Mouse (Mus musculus): ENCODE measurements around the gene Zfyve27. TPM values are rescaled to one million over a fixed set of nuclear protein-coding genes. Genes with fewer than 3 reads are reported as not detected.

Gene Zfyve27
- total and polyA plus RNA-seq, 2 experiments from 2014 or later, result 48.8 to 83.9 TPM

GRCm38 (mm10) chr19:42147769-42148568, 15.8 kb upstream of the Zfyve27 start:
- Histone ChIP-seq H3K4me2 (ENCODE audit: low read depth, low read length, poor library complexity, severe bottlenecking) (peak overlapping the region; percentile 82), H3K4me1 (ENCODE audit: insufficient read depth, low read length) (no peaks in the 10 kb centered on the region), H3K27me3 (ENCODE audit: insufficient read depth, low read length) (peaks cover 4% of the 10 kb centered on the region; the same call in 1 of the 2 replicates), H3K9me3 (ENCODE audit: low read length) (no peaks in the 10 kb centered on the region), H3K9ac (replicated peaks; ENCODE audit: low read length, poor library complexity, severe bottlenecking) (peak overlapping the region; percentile 81), H3K36me3 (ENCODE audit: insufficient read depth, low read length) (no peaks in the 10 kb centered on the region), H3K27ac (ENCODE audit: low read depth, low read length) (peak overlapping the region; percentile 75), H3K4me3 (ENCODE audit: low read depth, low read length) (peak overlapping the region; percentile 58)
- no peak for TF ChIP-seq CTCF (IDR thresholded peaks at IDR 0.05)
- peak; percentile 47 for ATAC-seq (ENCODE audit: low FRiP score)
- WGBS, result 1% methylated on average over 61 of the region's 63 CpGs
- DNase-seq (ENCODE audit: low spot score), result peak; percentile 43

GRCm38 (mm10) chr19:42148569-42148860, 15.2 kb upstream of the Zfyve27 start:
- H3K27ac ChIP-seq (ENCODE audit: low read depth, low read length), result no peak overlapping the region
- DNase-seq (ENCODE audit: low spot score), result no peak
- peak overlapping the region; percentile 58 for H3K4me3 ChIP-seq (ENCODE audit: low read depth, low read length)
- no peaks in the 10 kb centered on the region for H3K36me3 ChIP-seq (ENCODE audit: insufficient read depth, low read length)
- peak; percentile 17; the same call in 1 of the 2 replicates for ATAC-seq (ENCODE audit: low FRiP score)
- H3K4me2 ChIP-seq (ENCODE audit: low read depth, low read length, poor library complexity, severe bottlenecking), result peak overlapping the region; percentile 82
- peak overlapping the region; percentile 81 for H3K9ac ChIP-seq (replicated peaks; ENCODE audit: low read length, poor library complexity, severe bottlenecking)
- no peak for TF ChIP-seq CTCF (IDR thresholded peaks at IDR 0.05)
- H3K27me3 ChIP-seq (ENCODE audit: insufficient read depth, low read length), result peaks cover 4% of the 10 kb centered on the region; the same call in 1 of the 2 replicates
- WGBS, result 32% methylated on average over 7 of the region's 7 CpGs
- H3K9me3 ChIP-seq (ENCODE audit: low read length), result no peaks in the 10 kb centered on the region
- no peaks in the 10 kb centered on the region for H3K4me1 ChIP-seq (ENCODE audit: insufficient read depth, low read length)

- peaks cover 4% of the 10 kb centered on the region; the same call in 1 of the 2 replicates for H3K27me3 ChIP-seq (ENCODE audit: insufficient read depth, low read length)
- no peak overlapping the region for H3K4me2 ChIP-seq (ENCODE audit: low read depth, low read length, poor library complexity, severe bottlenecking)
- no peak for ATAC-seq (ENCODE audit: low FRiP score)
- no peak overlapping the region for H3K27ac ChIP-seq (ENCODE audit: low read depth, low read length)
- no peak overlapping the region for H3K9ac ChIP-seq (replicated peaks; ENCODE audit: low read length, poor library complexity, severe bottlenecking)
- TF ChIP-seq CTCF (IDR thresholded peaks at IDR 0.05), result peak; percentile 89
- H3K4me3 ChIP-seq (ENCODE audit: low read depth, low read length), result no peak overlapping the region
- 10% methylated on average over 6 of the region's 6 CpGs for WGBS
- H3K9me3 ChIP-seq (ENCODE audit: low read length), result no peaks in the 10 kb centered on the region
- no peaks in the 10 kb centered on the region for H3K36me3 ChIP-seq (ENCODE audit: insufficient read depth, low read length)
- DNase-seq (ENCODE audit: low spot score), result peak; percentile 76
- no peaks in the 10 kb centered on the region for H3K4me1 ChIP-seq (ENCODE audit: insufficient read depth, low read length)
These were observed 11.8 kb upstream of the Zfyve27 start for GRCm38 (mm10) chr19:42151990-42152389.

- no peak for ATAC-seq (ENCODE audit: low FRiP score)
- no peaks in the 10 kb centered on the region for H3K4me1 ChIP-seq (ENCODE audit: insufficient read depth, low read length)
- no peak overlapping the region for H3K27ac ChIP-seq (ENCODE audit: low read depth, low read length)
- no peak for DNase-seq (ENCODE audit: low spot score)
- no peak for TF ChIP-seq CTCF (IDR thresholded peaks at IDR 0.05)
- no peaks in the 10 kb centered on the region for H3K36me3 ChIP-seq (ENCODE audit: insufficient read depth, low read length)
- WGBS, result 78% methylated on average over 12 of the region's 12 CpGs
- H3K9ac ChIP-seq (replicated peaks; ENCODE audit: low read length, poor library complexity, severe bottlenecking), result no peak overlapping the region
- no peaks in the 10 kb centered on the region for H3K9me3 ChIP-seq (ENCODE audit: low read length)
- no peak overlapping the region for H3K4me3 ChIP-seq (ENCODE audit: low read depth, low read length)
- no peak overlapping the region for H3K4me2 ChIP-seq (ENCODE audit: low read depth, low read length, poor library complexity, severe bottlenecking)
- no peaks in the 10 kb centered on the region for H3K27me3 ChIP-seq (ENCODE audit: insufficient read depth, low read length)
These were observed 6.1 kb upstream of the Zfyve27 start for GRCm38 (mm10) chr19:42157493-42158237.

- TF ChIP-seq CTCF (IDR thresholded peaks at IDR 0.05), result no peak
- no peak for DNase-seq (ENCODE audit: low spot score)
- no peak overlapping the region for H3K9ac ChIP-seq (replicated peaks; ENCODE audit: low read length, poor library complexity, severe bottlenecking)
These were observed 5.3 kb upstream of the Zfyve27 start for GRCm38 (mm10) chr19:42158246-42159017.

More at GRCm38 (mm10) chr19:42158246-42159017, 5.3 kb upstream of the Zfyve27 start:
- ATAC-seq (ENCODE audit: low FRiP score), result no peak
- H3K9me3 ChIP-seq (ENCODE audit: low read length), result no peaks in the 10 kb centered on the region
- H3K4me3 ChIP-seq (ENCODE audit: low read depth, low read length), result no peak overlapping the region
- 63% methylated on average over 13 of the region's 13 CpGs for WGBS
- H3K4me2 ChIP-seq (ENCODE audit: low read depth, low read length, poor library complexity, severe bottlenecking), result no peak overlapping the region
- no peaks in the 10 kb centered on the region for H3K4me1 ChIP-seq (ENCODE audit: insufficient read depth, low read length)
- no peak overlapping the region for H3K27ac ChIP-seq (ENCODE audit: low read depth, low read length)
- H3K36me3 ChIP-seq (ENCODE audit: insufficient read depth, low read length), result no peaks in the 10 kb centered on the region
- H3K27me3 ChIP-seq (ENCODE audit: insufficient read depth, low read length), result no peaks in the 10 kb centered on the region
